Mouse (Mus musculus) stomach, embryonic 15.5 days (tissue): ENCODE data around the gene Ankrd23. TPM values are rescaled to one million over a fixed set of nuclear protein-coding genes. Genes with fewer than 3 reads are reported as not detected.

ENCODE experiments used
- ATAC-seq: fragments of 200-750 bp; cut with Nextera tagmentation; 2 replicates; pipeline ENCODE4 v1.8.0; 2017; ENCODE audit warnings: low read depth, moderate number of reproducible peaks, moderate TSS enrichment; ENCODE audit not compliant: insufficient read depth, low FRiP score
- H3K27ac ChIP-seq: fragments of 300-500 bp; sonication (generic); 2 replicates; pipeline ENCODE4 v1.5.1; 2015; ENCODE audit warnings: mild to moderate bottlenecking, inconsistent platforms
- H3K27me3 ChIP-seq: fragments of 300-500 bp; sonication (generic); replicated peaks from 2 replicates; pipeline ENCODE4 v1.6.1; 2015; ENCODE audit warnings: inconsistent platforms
- H3K36me3 ChIP-seq: fragments of 300-500 bp; sonication (generic); 2 replicates; pipeline ENCODE4 v1.6.1; 2015; ENCODE audit warnings: inconsistent platforms
- H3K4me1 ChIP-seq: fragments of 300-500 bp; sonication (generic); 2 replicates; pipeline ENCODE4 v1.6.1; 2015; ENCODE audit warnings: inconsistent platforms
- H3K4me2 ChIP-seq: fragments of 300-500 bp; sonication (generic); 2 replicates; pipeline ENCODE4 v1.6.1; 2015; ENCODE audit warnings: mild to moderate bottlenecking, inconsistent platforms
- H3K4me3 ChIP-seq: fragments of 300-500 bp; sonication (generic); replicated peaks from 2 replicates; pipeline ENCODE4 v1.5.1; 2015; ENCODE audit warnings: inconsistent platforms
- H3K9ac ChIP-seq: fragments of 300-500 bp; sonication (generic); 2 replicates; pipeline ENCODE4 v1.6.1; 2015; ENCODE audit warnings: inconsistent platforms
- H3K9me3 ChIP-seq: fragments of 300-500 bp; sonication (generic); 2 replicates; pipeline ENCODE4 v1.6.1; 2016; ENCODE audit warnings: inconsistent platforms
- WGBS: fragments of 180-500 bp; shearing (Covaris S2); methylation state at CpG from one replicate; pipeline ENCODE4 v1.1.7; 2015; 5-methylcytosine and 5-hydroxymethylcytosine counted together
- polyA plus RNA-seq: library from polyadenylated mRNA; unstranded; fragments of >200 nt; fragmentation: Nextera tagmentation; extraction: Ambion mirVana; gene quantifications from 2 replicates; pipeline ENCODE4 v1.2.1, GENCODE M21; 2015

The Ankrd23 gene
- polyA plus RNA-seq, 1 experiment from 2014 or later: 20.5 TPM

DNA sequence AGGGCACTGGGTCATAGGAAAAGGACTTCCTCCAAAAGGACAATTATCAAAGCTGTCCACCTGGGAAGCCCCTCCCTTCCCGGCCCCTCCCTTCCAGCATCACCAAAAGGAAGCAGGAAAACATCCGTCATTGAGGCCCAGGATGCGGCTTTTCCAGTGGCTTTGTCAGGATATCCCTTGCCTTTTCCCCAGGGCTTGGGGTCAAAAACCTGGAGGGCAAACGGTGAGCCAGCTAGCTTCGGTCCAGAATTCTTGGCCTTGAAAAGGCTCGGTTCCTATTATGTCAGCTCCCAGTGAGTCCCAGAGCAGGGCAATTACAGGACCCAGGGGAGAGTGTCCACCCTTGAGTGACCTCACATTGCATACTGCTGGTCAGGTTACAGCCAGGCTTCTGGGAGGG, 24.2 kb upstream of the Ankrd23 start:
- Histone ChIP-seq H3K27ac (no peak overlapping the region), H3K9ac (no peak overlapping the region), H3K4me1 (peaks cover 28% of the 10 kb centered on the region), H3K4me3 (no peak overlapping the region), H3K4me2 (no peak overlapping the region), H3K27me3 (no peaks in the 10 kb centered on the region), H3K36me3 (no peaks in the 10 kb centered on the region), H3K9me3 (no peaks in the 10 kb centered on the region)
- no peak for ATAC-seq
- 53% methylated on average over 6 of the region's 6 CpGs for WGBS

DNA sequence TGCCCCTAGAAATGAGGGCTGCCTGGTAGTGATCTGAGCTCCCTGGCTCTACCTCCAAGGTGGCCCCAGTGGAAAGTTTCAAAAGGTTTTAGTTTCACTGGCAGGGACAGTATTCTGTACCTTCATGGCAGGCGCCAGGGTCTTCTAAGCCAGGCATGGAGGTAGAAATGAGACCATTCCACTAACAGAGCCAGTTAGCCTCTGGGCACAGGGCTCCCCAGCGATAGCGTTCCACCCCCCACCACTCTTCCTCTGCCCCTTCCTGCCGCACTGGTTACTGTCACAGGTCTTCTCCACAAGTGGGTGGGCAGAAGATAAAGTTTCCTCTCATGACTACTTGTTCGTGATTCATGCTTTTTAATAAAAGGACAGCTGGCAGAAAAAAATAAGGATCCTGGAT, 23.2 kb upstream of the Ankrd23 start:
- Histone ChIP-seq H3K4me3 (no peak overlapping the region), H3K4me1 (peaks cover 38% of the 10 kb centered on the region), H3K27me3 (no peaks in the 10 kb centered on the region), H3K4me2 (no peak overlapping the region), H3K9ac (no peak overlapping the region), H3K9me3 (no peaks in the 10 kb centered on the region), H3K27ac (no peak overlapping the region; the same call in 1 of the 2 replicates), H3K36me3 (peaks cover 4% of the 10 kb centered on the region; the same call in 1 of the 2 replicates)
- ATAC-seq: no peak
- 69% methylated on average over 5 of the region's 5 CpGs for WGBS

DNA sequence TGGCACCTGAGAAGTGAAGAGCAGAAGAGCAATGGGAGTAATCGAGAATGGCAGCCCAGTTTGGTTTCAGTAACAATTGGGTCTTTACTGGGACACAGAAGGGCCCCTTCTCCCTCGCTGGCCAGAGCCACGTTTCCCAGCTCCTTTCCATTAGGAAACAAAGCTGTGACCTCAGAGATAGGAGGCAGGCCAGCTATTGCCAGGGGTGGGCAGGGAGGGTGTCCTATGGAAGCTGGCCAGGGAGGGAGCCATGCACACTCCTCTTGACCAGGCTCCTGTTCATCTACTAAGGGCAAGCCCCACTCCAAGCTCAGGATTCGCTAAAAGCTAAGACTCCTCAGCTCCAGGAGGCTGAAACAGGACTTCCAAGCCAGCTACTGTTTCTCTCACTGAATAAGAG, 22.6 kb upstream of the Ankrd23 start:
- Histone ChIP-seq H3K27ac (peak overlapping the region; percentile 99; the same call in 1 of the 2 replicates), H3K27me3 (no peaks in the 10 kb centered on the region), H3K9ac (no peak overlapping the region), H3K4me1 (peaks cover 43% of the 10 kb centered on the region), H3K4me3 (peak overlapping the region; percentile 93), H3K9me3 (no peaks in the 10 kb centered on the region), H3K4me2 (peak overlapping the region; percentile 68), H3K36me3 (peaks cover 10% of the 10 kb centered on the region; the same call in 1 of the 2 replicates)
- ATAC-seq: no peak
- WGBS: 30% methylated on average over 4 of the region's 4 CpGs

DNA sequence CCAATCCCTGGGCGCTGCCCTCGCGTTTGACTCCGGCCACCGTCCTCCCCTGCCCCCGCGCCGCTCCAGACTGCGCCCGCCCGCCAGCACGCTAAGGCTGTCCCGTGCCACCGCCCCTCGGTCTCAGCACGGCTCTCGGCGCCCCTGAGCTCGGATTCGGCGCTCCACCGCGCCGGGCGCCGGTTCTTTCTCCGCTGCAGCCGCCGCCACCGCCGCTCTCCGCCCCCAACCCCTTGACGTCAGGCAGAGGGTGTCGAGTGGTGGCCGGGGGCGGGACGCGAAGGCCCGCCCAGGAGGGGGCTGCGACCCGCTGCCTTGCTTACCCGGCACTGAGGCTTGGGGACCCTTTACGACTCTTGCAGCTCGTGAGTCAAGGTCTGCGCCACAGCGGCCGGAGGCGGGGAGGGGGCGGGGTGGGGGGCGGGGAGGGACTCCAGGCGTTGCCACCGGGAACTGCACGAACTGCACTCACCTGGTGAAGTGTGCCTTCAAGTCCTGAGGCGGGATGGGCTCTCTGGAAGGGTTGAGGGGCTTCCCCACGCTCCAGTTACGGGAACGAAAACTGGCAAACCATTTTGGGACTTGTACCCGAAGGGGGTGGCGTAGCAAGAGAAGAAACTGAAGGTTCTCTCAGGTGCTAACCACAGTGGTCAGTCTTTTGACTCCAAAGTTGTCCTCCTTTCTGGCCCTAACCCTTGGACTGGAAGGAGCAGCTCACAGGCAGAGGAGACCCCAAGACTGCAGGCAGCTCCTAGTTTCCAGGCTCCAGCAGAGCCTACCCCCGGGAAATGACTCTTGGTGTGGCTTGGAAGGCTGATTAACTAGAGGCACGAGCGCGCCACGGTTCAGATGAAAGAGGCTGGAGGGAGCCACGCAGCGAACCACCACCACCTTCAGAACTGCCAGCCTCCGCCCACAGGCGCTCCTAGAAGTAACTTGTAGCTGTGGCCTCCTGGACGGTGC, 21.6 kb upstream of the Ankrd23 start, which contains the start of gene Sema4c:
Gene Sema4c, minus strand, starts transcription at position 319 of the 963 bp plus-strand sequence.
- peak within 1 kb of the TSS; percentile 68 for H3K4me2 ChIP-seq
- peak within 1 kb of the TSS; percentile 93 for H3K4me3 ChIP-seq
- H3K36me3 ChIP-seq: peaks cover 19% of the 10 kb centered on the region
- H3K9me3 ChIP-seq: no peaks in the 10 kb centered on the region
- ATAC-seq: peak; percentile 63
- peak within 1 kb of the TSS; percentile 99 for H3K27ac ChIP-seq
- H3K9ac ChIP-seq: peak within 1 kb of the TSS; percentile 91
- H3K27me3 ChIP-seq: no peaks in the 10 kb centered on the region
- 2% methylated on average over 69 of the region's 69 CpGs for WGBS
- peaks cover 46% of the 10 kb centered on the region for H3K4me1 ChIP-seq

DNA sequence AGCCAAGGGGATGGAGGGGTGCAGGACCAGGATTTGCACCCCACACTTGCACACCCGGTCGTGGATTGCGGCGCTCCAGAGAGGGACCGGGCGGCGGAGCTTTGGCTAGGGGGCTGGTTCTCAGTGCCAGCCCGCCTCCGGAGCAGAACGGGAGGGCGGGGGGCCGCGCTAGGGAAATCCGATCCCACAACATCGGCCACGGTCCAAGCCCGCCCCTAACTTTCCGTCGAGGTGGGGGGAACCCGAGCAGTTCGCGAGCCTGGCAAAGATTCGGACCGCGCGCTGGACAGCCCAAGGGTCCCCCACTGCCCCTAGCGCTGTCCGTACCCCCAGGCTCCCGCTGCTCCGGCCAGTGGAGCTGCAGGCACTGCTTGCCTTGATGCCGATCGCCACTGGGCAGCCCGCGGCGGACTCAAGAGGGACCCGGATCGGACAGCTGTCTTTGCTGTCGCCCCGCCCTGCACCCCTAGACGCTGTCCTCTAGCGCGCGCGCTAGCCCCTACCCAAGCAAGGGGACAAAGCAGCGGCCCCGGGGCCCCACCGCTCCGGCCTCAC, 20.9 kb upstream of the Ankrd23 start:
- Histone ChIP-seq H3K27ac (peak overlapping the region; percentile 99), H3K4me2 (peak overlapping the region; percentile 68), H3K9me3 (no peaks in the 10 kb centered on the region), H3K9ac (peak overlapping the region; percentile 91), H3K4me3 (peak overlapping the region; percentile 93), H3K27me3 (no peaks in the 10 kb centered on the region), H3K4me1 (peaks cover 44% of the 10 kb centered on the region), H3K36me3 (peaks cover 27% of the 10 kb centered on the region)
- ATAC-seq: peak; percentile 72
- WGBS: under 1% methylated on average over 48 of the region's 48 CpGs

DNA sequence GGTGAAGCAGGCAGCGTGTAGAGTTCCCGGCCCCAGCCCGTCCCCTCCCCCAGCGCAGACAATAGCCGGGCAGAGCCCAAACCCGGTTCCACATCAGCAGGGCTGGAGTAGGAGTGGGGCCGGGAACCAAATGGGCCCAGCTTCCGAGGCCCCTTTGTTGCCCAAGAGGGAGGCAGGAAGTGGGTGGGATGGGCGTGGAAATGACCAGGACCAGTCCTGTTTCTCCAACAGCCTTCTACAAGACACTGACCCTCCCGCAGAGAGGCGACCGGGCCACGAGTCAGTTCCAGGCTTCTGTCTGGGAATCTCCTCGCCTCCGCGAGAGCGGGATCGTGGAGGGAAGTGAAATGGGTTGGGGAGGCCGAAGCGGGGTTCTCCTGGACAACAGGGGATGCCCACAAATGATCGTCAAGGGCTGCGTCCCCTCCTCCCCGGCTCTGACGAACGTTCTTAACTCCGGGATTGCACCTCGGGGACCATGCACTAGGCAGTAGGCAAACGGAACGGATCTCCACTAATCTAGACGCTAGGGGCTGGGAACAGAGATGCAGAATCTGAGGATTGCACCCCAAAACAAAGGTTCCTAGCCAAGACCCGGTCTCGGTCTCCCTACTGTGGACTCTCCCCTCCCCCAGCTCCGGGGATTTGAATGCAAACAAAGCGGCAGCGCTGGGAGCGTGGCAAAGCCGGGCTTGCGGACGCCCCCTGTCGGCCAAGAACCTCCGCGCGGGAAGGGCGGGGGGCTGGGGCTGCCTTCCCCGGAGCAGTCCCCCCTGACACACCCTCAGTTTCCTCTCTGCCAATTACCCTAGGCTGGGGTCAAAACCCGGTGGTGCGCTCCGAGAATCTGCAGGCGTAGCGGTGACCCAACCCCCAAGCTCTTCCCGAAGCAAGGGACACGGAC, 20.1 kb upstream of the Ankrd23 start:
- Histone ChIP-seq H3K9me3 (no peaks in the 10 kb centered on the region), H3K4me1 (peaks cover 42% of the 10 kb centered on the region), H3K4me3 (peak overlapping the region; percentile 93), H3K9ac (peak overlapping the region; percentile 91), H3K4me2 (peak overlapping the region; percentile 68), H3K27ac (peak overlapping the region; percentile 99), H3K27me3 (no peaks in the 10 kb centered on the region), H3K36me3 (peaks cover 34% of the 10 kb centered on the region)
- under 1% methylated on average over 52 of the region's 52 CpGs for WGBS
- ATAC-seq: peak; percentile 54

DNA sequence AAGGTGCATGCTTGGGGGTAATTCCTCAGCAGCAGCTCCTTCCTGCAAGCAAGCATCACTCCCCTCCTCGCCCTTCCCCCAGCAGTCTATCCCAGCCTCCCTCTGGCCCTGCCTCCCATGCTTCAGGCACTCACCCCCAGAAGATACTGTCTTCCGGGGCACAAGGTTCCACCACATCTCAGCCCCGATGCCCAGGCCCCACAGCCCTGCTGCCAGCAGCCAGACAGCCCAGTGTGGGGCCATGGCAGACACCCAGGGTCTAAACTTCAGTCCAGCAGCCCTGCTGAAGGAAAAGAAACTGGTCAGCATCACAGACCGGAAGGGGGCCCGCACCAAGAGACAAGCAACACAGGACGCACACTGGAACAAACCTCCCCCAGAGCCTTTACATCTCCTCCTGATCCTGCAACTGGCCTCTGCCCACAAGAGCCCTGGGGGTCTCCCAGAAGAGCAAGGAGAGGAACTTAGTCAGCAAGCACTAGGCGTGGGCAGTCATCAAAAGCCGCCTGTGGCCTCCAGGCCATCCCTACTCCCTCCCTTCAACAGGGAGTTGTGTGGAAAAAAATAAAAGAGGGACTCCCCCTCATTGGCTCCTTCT, 19.2 kb upstream of the Ankrd23 start:
- Histone ChIP-seq H3K4me3 (peak overlapping the region; percentile 93), H3K9ac (peak overlapping the region; percentile 91), H3K4me2 (peak overlapping the region; percentile 68), H3K4me1 (peaks cover 41% of the 10 kb centered on the region), H3K9me3 (no peaks in the 10 kb centered on the region), H3K27me3 (no peaks in the 10 kb centered on the region), H3K27ac (peak overlapping the region; percentile 99), H3K36me3 (peaks cover 42% of the 10 kb centered on the region)
- ATAC-seq: no peak
- 3% methylated on average over 8 of the region's 8 CpGs for WGBS

DNA sequence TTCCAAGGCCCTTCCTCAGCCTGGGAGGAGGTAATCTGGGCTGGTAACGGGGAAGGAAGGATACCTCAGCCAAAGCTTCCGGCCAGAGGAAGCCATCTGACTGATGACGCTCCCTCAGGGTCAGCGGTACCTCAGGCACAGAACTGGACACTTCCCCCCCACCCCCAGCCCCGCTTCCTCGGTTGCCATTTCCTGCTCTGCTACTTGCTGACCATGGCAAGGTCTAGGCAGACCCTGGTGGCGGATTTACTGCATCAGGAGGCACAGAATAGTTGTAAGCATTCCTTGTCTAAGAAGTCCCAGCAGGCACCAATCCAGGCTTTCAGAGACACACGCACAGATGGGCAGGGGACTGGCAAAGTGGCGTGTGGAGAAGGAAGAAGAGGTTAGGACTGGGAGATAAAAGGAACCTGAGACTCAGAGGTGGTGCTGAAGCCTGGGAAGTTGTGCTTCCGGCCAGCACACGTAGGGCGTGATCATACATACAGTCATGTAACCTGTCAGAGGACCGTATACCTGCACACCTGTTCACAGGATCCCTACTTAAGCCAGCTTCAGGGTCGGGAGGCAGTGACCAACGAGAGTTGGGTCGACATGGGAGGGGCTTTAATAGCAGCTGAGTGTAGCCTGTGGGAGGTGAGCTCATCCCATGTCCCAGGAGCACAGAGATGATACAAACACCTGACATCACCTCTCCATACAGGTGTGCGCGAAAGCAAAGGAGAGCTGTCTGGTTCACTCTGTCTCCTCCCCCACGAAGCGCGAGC, 18.1 kb upstream of the Ankrd23 start:
- H3K27ac ChIP-seq: peak overlapping the region; percentile 99; the same call in 1 of the 2 replicates
- WGBS: 62% methylated on average over 21 of the region's 21 CpGs
- H3K27me3 ChIP-seq: no peaks in the 10 kb centered on the region
- peak overlapping the region; percentile 68 for H3K4me2 ChIP-seq
- H3K36me3 ChIP-seq: peaks cover 53% of the 10 kb centered on the region
- peak overlapping the region; percentile 93 for H3K4me3 ChIP-seq
- 0 out of 2 replicates have a peak overlapping the region, but pooled peaks have one; percentile 91 for H3K9ac ChIP-seq
- H3K4me1 ChIP-seq: peaks cover 41% of the 10 kb centered on the region
- no peaks in the 10 kb centered on the region for H3K9me3 ChIP-seq
- ATAC-seq: no peak

DNA sequence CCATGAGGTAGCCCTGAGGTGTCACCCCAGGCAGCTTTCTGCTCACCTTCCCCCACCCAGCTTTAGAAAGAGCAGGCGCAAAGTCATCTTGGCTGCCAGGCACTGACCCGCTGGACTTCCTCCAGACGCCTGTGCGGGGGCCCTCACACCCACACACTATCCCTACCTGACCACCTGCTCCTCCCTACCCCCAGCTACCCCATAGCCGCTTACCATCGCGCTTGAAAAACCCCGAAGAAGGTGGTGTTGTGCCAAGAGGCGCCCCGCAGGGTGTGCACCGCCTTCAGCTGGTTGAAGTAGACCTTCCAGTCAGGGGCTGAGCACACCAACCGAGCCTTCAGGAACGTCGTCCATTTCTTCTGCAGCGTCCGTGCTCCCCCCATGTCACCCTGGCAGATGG, 15.8 kb upstream of the Ankrd23 start:
- ATAC-seq: no peak
- Histone ChIP-seq H3K4me3 (no peak overlapping the region), H3K27ac (no peak overlapping the region), H3K4me2 (no peak overlapping the region), H3K9me3 (no peaks in the 10 kb centered on the region), H3K27me3 (no peaks in the 10 kb centered on the region), H3K9ac (no peak overlapping the region), H3K4me1 (peaks cover 44% of the 10 kb centered on the region), H3K36me3 (peaks cover 61% of the 10 kb centered on the region)
- WGBS: 86% methylated on average over 16 of the region's 16 CpGs

DNA sequence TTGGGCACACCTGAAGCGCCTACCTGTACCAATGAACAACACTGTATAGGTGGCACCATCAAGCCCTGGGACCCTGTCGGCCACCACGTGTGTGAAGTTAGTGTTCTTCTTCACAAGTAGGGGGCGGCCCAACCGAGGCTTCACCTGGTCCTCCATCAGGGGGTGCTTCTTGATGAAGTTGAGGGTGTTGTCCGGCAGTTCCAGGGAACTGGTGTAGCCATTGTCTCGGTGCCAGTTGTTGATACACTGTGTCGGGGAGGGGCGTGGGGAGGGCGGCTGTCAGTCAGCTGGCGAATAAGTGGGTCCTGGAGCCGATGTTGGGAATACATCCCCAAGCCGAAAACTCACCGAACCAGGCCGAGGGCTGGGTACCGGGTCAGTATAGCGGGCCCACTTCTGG, 15.2 kb upstream of the Ankrd23 start:
- no peak overlapping the region for H3K4me3 ChIP-seq
- no peak overlapping the region for H3K27ac ChIP-seq
- H3K9ac ChIP-seq: no peak overlapping the region
- 87% methylated on average over 17 of the region's 17 CpGs for WGBS
- peaks cover 61% of the 10 kb centered on the region for H3K36me3 ChIP-seq
- no peaks in the 10 kb centered on the region for H3K27me3 ChIP-seq
- peaks cover 46% of the 10 kb centered on the region for H3K4me1 ChIP-seq
- H3K4me2 ChIP-seq: no peak overlapping the region
- H3K9me3 ChIP-seq: no peaks in the 10 kb centered on the region
- no peak for ATAC-seq
